Mouse (Mus musculus): ENCODE measurements at regions not wholly inside any gene's neighbourhood (a gene's known extent, or its start where the extent isn't known, plus 50 kb on each side); places are given as distances from the start of the nearest gene placed in this dataset.
"Not testable (repeated sequence)": the region's sequence is repeated elsewhere in the genome, so short reads cannot be mapped to it uniquely, and the experiment has no call there.

GRCm38 (mm10) chr6:99908066-99908465, 181.9 kb upstream of the Prok2 start:
- intact Hi-C loops (cut with DNase I), result loop anchor here (5.0 to 10.0 kb wide), 2 partner anchors 64 to 147 kb away; no protein-coding TSS in a partner anchor
- Histone ChIP-seq H3K36me3 (ENCODE audit: control insufficient read depth, insufficient read depth, low read length) (no peaks in the 10 kb centered on the region), H3K9ac (ENCODE audit: low read depth, low read length) (no peak overlapping the region), H3K79me2 (replicated peaks; ENCODE audit: control insufficient read depth, insufficient read depth, low read length) (no peaks in the 10 kb centered on the region), H3K27ac (no peak overlapping the region), H3K4me1 (ENCODE audit: control insufficient read depth, insufficient read depth, low read length) (peaks cover 8% of the 10 kb centered on the region), H3K4me3 (no peak overlapping the region), H3K27me3 (ENCODE audit: control insufficient read depth, insufficient read depth, low read length) (no peaks in the 10 kb centered on the region)
- 91% methylated on average over 3 of the region's 3 CpGs for WGBS
- no peak for TF ChIP-seq POLR2A (IDR thresholded peaks at IDR 0.05; ENCODE audit: insufficient read depth, low read depth, low read length)
- TF ChIP-seq EP300 (IDR thresholded peaks at IDR 0.05; ENCODE audit: insufficient read depth, low read depth, low read length), result no peak
- TF ChIP-seq CTCF (IDR thresholded peaks at IDR 0.05), result no peak
- DNase-seq, result no peak

GRCm38 (mm10) chr6:99905194-99905593, 179.0 kb upstream of the Prok2 start:
- DNase-seq, result no peak
- Histone ChIP-seq H3K4me1 (ENCODE audit: control insufficient read depth, insufficient read depth, low read length) (peaks cover 8% of the 10 kb centered on the region), H3K4me3 (no peak overlapping the region), H3K27ac (no peak overlapping the region), H3K9ac (ENCODE audit: low read depth, low read length) (no peak overlapping the region), H3K27me3 (ENCODE audit: control insufficient read depth, insufficient read depth, low read length) (no peaks in the 10 kb centered on the region), H3K79me2 (replicated peaks; ENCODE audit: control insufficient read depth, insufficient read depth, low read length) (no peaks in the 10 kb centered on the region), H3K36me3 (ENCODE audit: control insufficient read depth, insufficient read depth, low read length) (no peaks in the 10 kb centered on the region)
- 88% methylated on average over 5 of the region's 5 CpGs for WGBS
- no peak for TF ChIP-seq EP300 (IDR thresholded peaks at IDR 0.05; ENCODE audit: insufficient read depth, low read depth, low read length)
- TF ChIP-seq POLR2A (IDR thresholded peaks at IDR 0.05; ENCODE audit: insufficient read depth, low read depth, low read length), result no peak
- no peak for TF ChIP-seq CTCF (IDR thresholded peaks at IDR 0.05)
- intact Hi-C loops (cut with DNase I), result loop anchor here (5.0 to 10.0 kb wide), 2 partner anchors 67 to 150 kb away; no protein-coding TSS in a partner anchor

- 76% methylated on average over 4 of the region's 4 CpGs for WGBS
- Histone ChIP-seq H3K4me3 (no peak overlapping the region), H3K36me3 (ENCODE audit: control insufficient read depth, insufficient read depth, low read length) (no peaks in the 10 kb centered on the region), H3K27ac (no peak overlapping the region), H3K27me3 (ENCODE audit: control insufficient read depth, insufficient read depth, low read length) (no peaks in the 10 kb centered on the region), H3K9ac (ENCODE audit: low read depth, low read length) (no peak overlapping the region), H3K79me2 (replicated peaks; ENCODE audit: control insufficient read depth, insufficient read depth, low read length) (no peaks in the 10 kb centered on the region), H3K4me1 (ENCODE audit: control insufficient read depth, insufficient read depth, low read length) (peaks cover 6% of the 10 kb centered on the region)
- DNase-seq, result peak; percentile 45 to 53
- intact Hi-C loops (cut with DNase I), result loop anchor here (5.0 to 10.0 kb wide), 5 partner anchors 68 to 383 kb away; partner anchors contain the start of gene Rybp
- TF ChIP-seq POLR2A (IDR thresholded peaks at IDR 0.05; ENCODE audit: insufficient read depth, low read depth, low read length) (no peak), EP300 (IDR thresholded peaks at IDR 0.05; ENCODE audit: insufficient read depth, low read depth, low read length) (no peak), CTCF (IDR thresholded peaks at IDR 0.05) (no peak)
These were observed 178.4 kb upstream of the Prok2 start for GRCm38 (mm10) chr6:99904607-99905006.

- H3K27ac ChIP-seq; H3K4me1 ChIP-seq (ENCODE audit: control insufficient read depth, insufficient read depth, low read length); H3K4me3 ChIP-seq; H3K27me3 ChIP-seq (ENCODE audit: control insufficient read depth, insufficient read depth, low read length); H3K36me3 ChIP-seq (ENCODE audit: control insufficient read depth, insufficient read depth, low read length); H3K79me2 ChIP-seq (replicated peaks; ENCODE audit: control insufficient read depth, insufficient read depth, low read length); H3K9ac ChIP-seq (ENCODE audit: low read depth, low read length): not testable (repeated sequence)
- peak; percentile 78 for TF ChIP-seq CTCF (IDR thresholded peaks at IDR 0.05)
- DNase-seq, result peak; percentile 51 to 71
- intact Hi-C loops (cut with DNase I), result loop anchor here (5.0 to 10.0 kb wide), 4 partner anchors 102 to 383 kb away; partner anchors contain the start of gene Rybp
These were observed 177.9 kb upstream of the Prok2 start for GRCm38 (mm10) chr6:99904044-99904443.

GRCm38 (mm10) chr6:99901564-99901963, 175.4 kb upstream of the Prok2 start:
- intact Hi-C loops (cut with DNase I), result loop anchor here (5.0 to 10.0 kb wide), 4 partner anchors 99 to 386 kb away; partner anchors contain the start of gene Rybp
- DNase-seq, result no peak
- Histone ChIP-seq H3K79me2 (replicated peaks; ENCODE audit: control insufficient read depth, insufficient read depth, low read length) (no peaks in the 10 kb centered on the region), H3K4me1 (ENCODE audit: control insufficient read depth, insufficient read depth, low read length) (peaks cover 5% of the 10 kb centered on the region), H3K9ac (ENCODE audit: low read depth, low read length) (no peak overlapping the region), H3K27ac (no peak overlapping the region), H3K27me3 (ENCODE audit: control insufficient read depth, insufficient read depth, low read length) (no peaks in the 10 kb centered on the region), H3K36me3 (ENCODE audit: control insufficient read depth, insufficient read depth, low read length) (no peaks in the 10 kb centered on the region), H3K4me3 (no peak overlapping the region)
- no peak for TF ChIP-seq POLR2A (IDR thresholded peaks at IDR 0.05; ENCODE audit: insufficient read depth, low read depth, low read length)
- TF ChIP-seq EP300 (IDR thresholded peaks at IDR 0.05; ENCODE audit: insufficient read depth, low read depth, low read length), result no peak
- TF ChIP-seq CTCF (IDR thresholded peaks at IDR 0.05), result no peak
- 89% methylated on average over 3 of the region's 3 CpGs for whole genome bisulfite sequencing

- Histone ChIP-seq H3K36me3 (ENCODE audit: control insufficient read depth, insufficient read depth, low read length) (no peaks in the 10 kb centered on the region), H3K27ac (no peak overlapping the region), H3K27me3 (ENCODE audit: control insufficient read depth, insufficient read depth, low read length) (no peaks in the 10 kb centered on the region; the same call in 1 of the 2 replicates), H3K9ac (ENCODE audit: low read depth, low read length) (no peak overlapping the region), H3K4me3 (no peak overlapping the region), H3K4me1 (ENCODE audit: control insufficient read depth, insufficient read depth, low read length) (peaks cover 5% of the 10 kb centered on the region), H3K79me2 (replicated peaks; ENCODE audit: control insufficient read depth, insufficient read depth, low read length) (no peaks in the 10 kb centered on the region)
- TF ChIP-seq CTCF (IDR thresholded peaks at IDR 0.05) (no peak), EP300 (IDR thresholded peaks at IDR 0.05; ENCODE audit: insufficient read depth, low read depth, low read length) (no peak), POLR2A (IDR thresholded peaks at IDR 0.05; ENCODE audit: insufficient read depth, low read depth, low read length) (no peak)
- intact Hi-C loops (cut with DNase I), result loop anchor here (5.0 to 10.0 kb wide), 4 partner anchors 99 to 386 kb away; partner anchors contain the start of gene Rybp
- no peak for DNase-seq
- 87% methylated on average over 5 of the region's 5 CpGs for WGBS
These were observed 175.0 kb upstream of the Prok2 start for GRCm38 (mm10) chr6:99901146-99901545.
